Mouse (Mus musculus) myocyte (in vitro differentiated cells): ENCODE data around the gene Gon4l.
"Not testable (repeated sequence)": the region's sequence is repeated elsewhere in the genome, so short reads cannot be mapped to it uniquely, and the experiment has no call there.

Experiments used
- CEBPB ChIP-seq: IDR thresholded peaks from 2 replicates; pipeline ENCODE4 v1.6.1; 2011; ENCODE audit warnings: mild to moderate bottlenecking, moderate library complexity; ENCODE audit not compliant: poor library complexity, insufficient read depth, severe bottlenecking
- MYOG ChIP-seq, 3 experiments: IDR thresholded peaks; one replicate each; pipeline ENCODE4 v1.6.1; 2011; ENCODE audit warnings: control low read depth in 2 of 3, low read depth in 2 of 3, mild to moderate bottlenecking in 2 of 3; ENCODE audit not compliant: insufficient read length in 2 of 3, control insufficient read depth in 1 of 3, insufficient read depth in 1 of 3
- POLR2A ChIP-seq: IDR thresholded peaks from one replicate; pipeline ENCODE4 v1.6.1; 2011; ENCODE audit warnings: low read depth, mild to moderate bottlenecking, control low read depth, moderate library complexity; ENCODE audit not compliant: insufficient read length
- USF1 ChIP-seq: IDR thresholded peaks from one replicate; pipeline ENCODE4 v1.6.1; 2011; ENCODE audit warnings: low read depth, mild to moderate bottlenecking, control low read depth, moderate library complexity

DNA sequence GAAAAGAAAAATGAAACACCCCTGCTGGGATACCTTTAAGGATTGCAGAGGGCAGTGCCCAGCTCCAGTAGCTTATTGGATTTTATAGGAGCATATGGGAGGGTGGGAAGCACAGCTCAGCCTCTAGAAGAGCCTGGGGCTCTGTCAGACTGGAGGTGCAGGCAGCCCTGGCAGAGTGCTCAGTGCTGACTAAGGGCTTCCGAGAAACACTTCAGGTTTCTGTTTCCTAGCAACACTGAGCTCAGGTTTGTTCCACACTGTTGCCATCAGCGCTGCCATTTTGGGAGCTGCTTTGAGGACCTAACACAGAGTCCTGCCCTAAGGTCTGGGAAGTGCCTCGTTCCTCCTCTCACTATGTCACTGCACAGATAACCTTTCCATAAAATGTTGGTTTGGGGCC, 31.7 kb downstream of the Gon4l start:
- TF ChIP-seq CEBPB; MYOG (IDR thresholded peaks at IDR 0.05; ENCODE audit: control insufficient read depth in 1 of 3, insufficient read depth in 1 of 3, insufficient read length in 2 of 3, low read depth in 2 of 3); POLR2A; USF1: not testable (repeated sequence)
